Mouse (Mus musculus) retina, embryonic 14.5 days (tissue): ENCODE measurements at regions not wholly inside any gene's neighbourhood (a gene's known extent, or its start where the extent isn't known, plus 50 kb on each side); places are given as distances from the start of the nearest gene placed in this dataset.
"Not testable (repeated sequence)": the region's sequence is repeated elsewhere in the genome, so short reads cannot be mapped to it uniquely, and the experiment has no call there.

ENCODE experiments used
- DNase-seq: peaks from one replicate; pipeline ENCODE4 v3.0.0-alpha.2; 2015; ENCODE audit warnings: low spot score

DNA sequence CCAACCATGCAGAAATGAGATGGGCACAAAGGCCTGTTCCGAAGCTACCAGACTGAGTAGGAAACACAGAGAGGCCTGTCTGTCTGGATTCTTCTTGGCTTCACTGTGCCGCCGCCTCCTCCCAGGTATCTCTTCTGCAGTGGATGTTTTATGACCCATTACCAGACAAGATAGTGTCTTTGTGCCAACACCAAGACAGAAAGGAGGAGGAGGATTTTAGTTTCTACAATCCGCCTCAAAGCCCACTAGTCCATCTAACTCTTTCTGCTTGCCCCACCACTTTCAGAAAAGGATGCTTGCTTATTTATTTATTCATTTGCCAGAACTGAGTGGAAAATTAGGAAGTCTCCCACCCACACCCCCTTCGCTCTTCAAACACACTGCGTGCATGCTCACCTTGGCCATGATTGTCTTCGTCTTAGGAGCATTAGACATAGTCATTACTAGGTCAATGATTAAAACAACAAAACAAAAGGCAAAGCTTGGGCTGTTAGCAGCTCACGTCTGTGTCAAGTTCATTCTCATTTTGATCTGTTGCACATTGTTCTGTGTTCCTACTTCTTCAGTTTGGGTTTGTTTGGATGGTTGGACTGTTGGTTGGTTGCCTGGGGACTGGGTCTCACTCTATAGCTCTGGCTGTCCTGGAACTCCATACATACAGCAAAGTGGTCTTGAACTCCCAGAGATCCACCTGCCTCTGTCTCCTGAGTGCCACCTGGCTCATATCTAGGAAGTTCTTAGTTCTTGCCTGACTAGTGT, 61.7 kb upstream of the Cpm start:
- DNase-seq, result no peak

DNA sequence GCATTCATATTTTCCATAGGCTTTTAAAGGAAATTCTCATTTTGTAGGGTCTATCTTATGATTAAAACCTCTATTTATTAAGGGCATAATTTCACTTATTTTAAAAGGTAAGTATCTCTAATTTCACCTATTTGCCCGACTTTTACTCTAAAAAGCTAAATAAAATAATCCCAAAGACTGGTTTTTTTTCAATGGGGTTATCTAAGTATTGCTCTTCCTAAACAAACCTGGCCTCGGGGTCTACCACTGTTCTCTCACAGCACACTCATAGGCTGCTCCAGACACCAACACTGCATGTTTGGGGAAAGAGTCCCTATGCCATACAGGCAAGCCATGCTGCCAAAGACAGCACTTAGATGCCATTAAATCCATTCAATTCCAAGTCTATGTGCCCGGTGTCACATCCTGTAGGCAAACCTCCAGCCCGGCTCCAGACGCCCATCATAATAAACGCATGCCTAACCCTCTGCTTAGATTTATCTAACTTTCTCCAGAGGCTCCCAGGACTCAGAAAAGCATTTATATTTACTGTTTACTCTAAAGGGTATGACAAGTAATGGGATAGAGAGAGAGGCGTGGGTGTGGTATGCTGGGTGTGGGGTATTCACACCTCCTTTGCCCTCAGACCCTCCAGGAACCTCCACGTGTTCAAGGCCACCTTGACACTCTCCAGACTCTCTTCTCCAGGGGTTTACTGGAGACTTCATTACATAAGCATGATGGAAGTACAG, 62.5 kb upstream of the Cpm start:
- no peak for DNase-seq

DNA sequence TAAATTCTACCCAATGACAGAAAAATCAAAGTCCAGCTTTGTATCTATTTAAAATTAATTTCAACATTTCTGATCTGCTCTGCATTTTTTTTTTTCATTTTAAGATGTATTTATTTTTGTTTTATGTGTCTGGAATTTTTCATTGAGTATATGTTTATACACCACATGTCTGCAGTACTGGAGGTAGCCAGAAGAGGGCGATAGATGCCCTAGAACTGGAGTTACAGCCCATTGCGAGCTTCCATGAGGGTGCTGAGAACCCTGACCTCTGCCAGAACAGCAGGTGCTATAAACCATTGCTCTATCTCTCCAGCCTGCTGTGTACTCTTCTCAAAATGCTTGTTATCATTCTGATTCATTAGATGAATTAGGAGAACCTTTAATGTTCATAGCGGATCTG, 63.1 kb upstream of the Cpm start:
- no peak for DNase-seq

DNA sequence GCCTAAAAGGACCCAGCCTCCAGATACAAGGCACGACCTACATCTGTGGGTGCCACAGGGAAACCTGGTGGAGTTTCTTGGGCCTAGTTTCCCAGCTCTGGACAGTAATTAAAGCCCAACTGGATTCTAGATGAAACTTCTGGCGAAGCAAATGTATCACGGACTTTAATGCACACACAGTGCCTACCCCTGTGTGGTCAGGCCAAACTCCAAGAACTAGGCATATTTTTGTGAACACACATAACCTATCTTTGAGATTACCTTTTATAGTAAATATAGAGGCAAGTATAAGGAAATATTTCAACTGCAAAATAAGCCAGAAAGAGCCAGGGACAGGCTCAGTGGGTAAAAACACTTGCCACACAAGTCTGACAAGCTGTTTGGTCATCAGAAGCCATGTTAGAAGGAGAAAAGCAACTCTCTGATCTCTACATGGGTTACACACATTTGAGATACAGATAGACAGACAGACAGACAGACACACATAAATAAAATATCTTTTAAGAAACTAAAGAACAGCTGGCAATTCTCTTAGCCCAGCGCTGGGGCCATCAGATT, 63.7 kb upstream of the Cpm start:
- no peak for DNase-seq

DNA sequence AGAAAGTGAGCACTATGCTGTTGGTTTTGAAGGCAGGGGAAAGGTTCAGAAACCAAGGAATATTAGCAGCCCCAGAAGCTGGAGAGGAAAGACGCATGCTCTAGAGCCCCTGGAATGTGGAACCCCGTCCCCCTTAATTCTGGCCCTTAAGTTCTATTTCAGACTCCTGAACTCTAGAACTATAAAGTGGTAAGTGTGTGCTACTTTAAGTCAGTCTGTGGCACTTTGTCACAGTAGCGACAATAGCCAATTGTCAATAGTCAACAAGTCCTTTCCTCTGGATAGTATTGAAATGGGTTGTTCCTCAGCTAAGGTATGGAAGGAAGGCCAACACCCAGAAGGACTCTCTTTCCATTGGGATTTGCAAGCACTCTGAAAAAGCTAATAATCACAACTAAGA, 64.2 kb upstream of the Cpm start:
- no peak for DNase-seq

DNA sequence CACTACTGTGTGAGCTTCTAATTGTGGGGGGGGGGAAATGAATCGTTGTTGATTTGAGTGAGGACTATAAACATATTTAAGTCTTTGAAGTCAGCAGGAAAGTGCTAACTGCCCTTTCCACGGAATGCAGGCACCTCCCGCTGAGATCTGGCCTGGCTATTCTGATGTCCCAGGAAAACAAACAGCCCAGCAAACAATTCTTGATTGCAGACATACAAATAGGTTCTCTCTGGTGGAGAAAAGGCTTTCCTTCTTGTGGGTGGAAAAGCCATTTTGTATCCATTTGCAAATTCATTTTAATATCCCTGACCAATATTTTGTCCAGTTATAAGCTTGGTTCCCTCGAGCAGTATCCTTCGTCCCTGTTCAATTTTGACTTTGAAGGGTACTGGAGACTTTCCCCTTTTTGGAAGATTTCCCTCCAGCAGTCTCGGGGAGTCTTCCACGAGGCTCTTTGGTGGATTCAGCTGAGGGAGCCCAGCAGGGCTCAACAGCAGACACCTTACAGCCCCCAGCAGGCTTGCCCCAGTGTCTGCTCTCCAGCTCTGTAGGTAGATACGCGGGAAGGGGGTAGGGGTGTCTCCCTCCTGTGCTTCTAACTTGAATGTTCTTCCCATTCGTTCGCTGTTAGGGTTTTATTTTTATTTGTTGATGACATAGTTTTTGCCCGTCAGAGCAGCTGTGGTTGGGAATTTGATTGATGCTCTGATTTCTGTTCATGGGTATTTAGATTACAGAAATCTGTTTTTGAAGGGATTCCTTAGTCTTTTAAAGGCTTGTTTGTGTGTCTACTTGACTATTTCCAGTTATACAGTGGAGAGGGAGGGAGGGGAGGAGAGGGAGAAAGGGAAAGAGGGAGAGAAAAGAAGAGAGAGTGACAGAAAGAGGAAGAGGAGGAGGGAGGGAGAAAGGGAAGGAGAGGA, 64.9 kb upstream of the Cpm start:
- DNase-seq, result no peak

DNA sequence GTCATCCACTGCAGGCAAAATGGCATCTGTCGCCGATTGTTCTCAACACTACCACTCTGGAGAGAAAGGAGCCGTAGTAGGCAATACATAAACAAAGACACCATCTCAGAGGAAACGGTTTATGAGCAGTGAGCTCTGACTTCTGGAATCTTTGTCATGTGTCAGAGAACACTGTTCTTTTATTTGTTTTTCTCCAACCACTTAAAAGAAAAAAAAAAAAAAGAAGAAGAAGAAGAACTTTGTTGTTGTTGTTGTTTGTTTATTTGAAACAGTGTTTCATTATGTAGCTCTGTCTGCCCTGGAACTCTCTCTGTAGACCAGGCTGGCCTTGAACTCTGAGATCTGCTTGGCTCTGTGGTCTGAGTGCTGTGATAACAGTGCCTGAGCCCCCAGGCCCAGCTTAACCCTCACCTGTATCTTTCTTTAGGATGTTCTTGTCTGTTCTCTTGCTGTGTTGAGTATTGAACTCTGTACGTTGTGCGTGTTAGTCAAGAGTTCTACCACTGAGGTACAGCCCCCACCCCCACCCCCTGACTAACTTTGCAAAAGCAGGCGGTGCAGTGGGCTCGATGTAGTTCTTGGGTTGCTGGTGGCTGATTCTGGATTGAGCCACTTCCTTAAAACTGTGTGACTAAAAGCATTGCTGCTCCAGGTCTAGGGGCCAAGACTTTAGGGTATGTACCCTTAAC, 65.7 kb upstream of the Cpm start:
- no peak for DNase-seq

DNA sequence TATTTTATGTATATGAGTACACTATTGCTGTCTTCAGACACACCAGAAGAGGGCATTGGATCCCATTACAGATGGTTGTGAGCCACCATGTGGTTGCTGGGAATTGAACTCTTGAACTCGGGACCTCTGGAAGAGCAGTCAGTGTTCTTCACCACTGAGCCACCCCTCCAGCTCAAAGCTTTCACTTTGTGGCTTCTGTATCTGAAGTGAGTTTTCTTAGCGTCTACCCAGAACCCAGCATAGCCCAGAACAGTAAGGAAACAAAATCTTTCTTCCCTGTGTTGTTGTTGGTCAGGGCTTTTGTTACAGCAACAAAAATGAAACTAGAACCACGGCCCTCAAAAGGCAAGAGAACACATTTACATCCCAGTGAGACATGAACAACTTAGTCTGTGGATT, 66.5 kb upstream of the Cpm start:
- DNase-seq, result not testable (repeated sequence)

DNA sequence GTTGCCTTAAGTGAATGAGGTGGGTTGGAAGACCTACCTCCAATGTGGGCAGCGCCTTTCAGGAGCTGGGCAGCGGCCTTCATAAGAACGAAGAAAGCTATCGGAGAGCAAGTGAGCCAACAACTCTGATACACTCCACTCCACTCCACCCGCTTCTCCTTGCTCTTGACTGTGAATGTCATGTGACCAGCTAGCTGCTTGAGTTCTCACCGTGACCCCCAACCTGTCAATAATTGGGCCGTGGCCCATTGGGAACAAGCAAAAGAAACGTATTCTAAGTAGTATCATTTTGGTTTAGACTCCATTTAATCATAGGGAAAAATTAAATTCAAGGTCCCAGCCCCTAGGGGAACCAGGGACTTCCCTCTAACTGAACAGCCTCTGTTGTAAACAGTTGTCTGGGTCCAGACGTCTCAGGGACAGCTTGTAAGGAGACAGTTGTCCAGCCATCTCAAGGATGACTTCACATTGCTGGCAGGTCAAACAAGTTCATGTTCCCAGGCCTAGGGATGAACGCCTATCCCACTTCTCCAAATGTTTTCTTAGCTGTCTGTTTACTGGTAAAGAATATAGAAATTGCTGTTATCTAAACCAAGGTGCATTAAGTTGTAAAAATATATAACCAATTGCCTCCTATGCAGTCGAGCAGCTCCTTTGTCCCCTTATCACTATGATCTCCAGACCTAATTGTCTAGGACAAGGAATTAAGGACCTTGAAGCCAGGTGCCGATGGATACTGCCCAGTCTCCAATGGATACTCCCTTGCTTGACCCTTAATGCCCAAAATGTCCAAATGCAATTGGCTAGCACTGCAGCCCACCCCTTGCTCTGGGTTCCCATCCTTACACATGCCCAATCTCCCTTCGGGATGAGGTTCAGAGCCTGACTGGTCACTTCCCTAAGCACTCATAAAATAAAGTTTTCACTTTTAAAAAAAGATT, 67.1 kb upstream of the Cpm start:
- no peak for DNase-seq

DNA sequence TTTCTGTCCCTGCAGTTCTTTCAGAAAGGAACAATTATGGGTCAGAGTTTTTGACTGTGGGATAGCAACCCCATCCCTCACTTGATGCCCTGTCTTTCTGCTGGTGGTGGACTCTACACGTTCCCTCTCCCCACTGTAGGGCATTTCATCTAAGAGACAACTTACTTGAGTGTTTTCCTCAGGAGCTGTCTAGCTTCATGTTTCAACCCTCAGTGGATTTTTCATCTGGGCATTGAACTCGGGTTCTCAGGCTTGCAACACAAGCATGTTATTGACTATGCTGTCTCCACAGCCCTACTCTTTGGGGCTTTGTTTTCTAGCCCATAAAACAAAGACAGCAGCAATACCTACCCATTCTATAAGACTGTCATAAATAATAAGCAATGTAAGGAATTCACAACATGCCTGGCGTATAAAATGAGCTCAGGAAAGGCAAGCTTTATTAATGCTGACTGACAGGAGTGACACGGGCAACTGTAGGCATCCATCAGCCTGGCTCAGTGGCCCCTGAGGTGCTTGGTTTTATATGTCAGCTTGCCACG, 68.0 kb upstream of the Cpm start:
- DNase-seq, result no peak

DNA sequence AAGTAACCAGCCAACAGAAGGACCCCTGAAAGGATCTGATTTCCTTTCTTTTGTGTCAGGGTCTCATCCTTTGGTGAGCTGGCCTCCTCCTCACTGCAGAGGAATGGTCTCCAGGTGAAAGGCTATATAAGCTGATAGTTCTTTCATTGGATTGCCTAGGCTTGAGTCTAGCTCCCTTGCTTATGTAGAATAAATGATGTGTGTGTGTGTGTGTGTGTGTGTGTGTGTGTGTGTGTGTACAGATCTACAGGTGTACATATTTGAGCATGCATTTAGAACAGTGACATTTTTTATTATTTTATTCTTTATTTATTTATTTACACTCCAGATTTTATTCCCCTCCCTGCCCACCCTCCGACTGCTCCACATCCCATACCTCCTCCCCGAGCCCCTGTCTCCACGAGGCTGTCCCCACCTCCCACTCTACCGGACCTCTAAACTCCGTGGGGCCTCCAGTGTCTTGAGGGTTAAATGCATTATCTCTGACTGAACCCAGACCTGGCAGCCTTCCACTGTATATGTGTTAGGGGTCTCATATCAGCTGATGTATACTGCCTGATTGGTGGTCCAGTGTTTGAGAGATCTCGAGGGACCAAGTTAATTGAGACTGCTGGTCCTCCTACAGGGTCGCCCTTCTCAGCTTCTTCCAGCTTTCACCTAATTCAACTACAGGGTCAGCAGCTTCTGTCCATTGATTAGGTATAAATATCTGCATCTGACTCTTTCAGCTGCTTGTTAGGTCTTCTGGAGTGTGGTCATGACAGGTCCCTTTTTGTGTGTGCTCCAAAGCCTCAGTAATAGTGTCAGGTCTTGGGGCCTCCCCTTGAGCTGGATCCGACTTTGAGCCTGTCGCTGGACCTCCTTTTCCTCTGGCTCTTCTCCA, 68.7 kb upstream of the Cpm start:
- DNase-seq, result no peak

DNA sequence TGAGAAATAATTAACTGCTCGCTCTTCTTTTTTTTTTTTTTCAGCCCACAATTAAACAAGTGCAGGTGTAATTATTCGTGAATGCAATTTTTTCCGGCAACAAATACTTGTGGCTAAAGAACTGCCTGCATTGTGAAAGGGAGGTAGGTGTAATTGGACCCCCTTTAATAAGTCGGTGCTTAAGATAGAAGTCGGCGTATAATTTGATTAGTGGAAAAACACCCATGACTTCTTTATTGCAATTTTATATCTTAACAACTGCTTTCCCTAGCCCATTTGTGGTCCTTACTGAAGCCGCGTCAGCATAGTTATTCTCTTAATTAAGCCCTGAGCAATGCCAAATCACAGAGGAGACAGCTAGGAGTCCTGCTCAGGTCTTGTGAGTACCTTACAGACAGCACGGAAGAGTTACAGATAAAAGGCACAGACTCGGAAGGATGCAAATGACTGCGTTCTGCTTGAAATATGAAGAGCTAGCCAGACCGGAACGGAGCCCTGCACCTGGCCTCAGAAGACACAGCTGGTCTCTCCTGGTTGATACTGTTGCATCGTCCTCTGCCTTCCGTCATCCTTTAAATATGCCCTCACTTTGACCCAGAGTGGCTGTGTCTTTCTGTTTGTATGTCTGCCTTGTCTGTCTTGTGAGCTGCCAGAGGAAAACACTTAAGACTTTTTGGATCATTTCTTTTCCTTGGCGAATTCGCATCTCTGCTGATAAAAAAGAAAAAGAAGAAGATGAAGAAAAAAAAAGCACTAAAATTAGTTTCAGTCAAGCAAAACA, 69.5 kb upstream of the Cpm start:
- DNase-seq, result no peak

DNA sequence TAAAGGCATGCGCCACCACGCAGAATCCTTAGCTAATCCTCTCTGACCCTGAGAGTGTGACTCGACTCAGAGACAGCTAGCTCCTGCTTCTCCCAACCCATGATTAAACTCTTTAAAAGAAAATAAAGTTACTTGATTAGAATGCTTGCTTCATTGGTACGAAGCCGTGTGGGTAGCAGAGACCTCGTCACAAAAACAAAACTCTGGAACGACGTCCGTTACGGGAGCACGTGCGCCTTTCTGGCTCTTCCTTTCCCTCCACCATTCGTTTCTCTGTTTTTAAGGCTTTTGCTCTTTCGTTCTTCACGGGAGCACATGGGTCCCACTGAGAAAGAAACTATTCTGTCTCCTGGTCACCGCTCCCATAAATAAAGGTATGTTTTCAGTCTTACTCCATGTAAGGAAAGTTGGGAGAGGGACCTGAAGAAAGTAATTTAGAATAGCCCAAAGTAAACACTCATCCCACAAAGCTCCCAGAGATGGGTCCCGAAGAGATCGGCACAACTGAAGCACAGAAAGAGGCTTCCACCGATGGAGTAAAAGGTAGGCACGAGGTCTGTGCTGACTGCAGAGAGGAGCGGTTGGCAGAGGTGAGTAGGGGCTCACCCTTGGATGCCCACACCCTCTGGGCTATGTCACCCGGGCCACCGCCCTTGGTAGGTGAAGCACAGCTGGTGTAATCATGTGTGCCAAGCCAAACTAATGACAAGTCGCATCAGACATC, 70.2 kb upstream of the Cpm start:
- no peak for DNase-seq

DNA sequence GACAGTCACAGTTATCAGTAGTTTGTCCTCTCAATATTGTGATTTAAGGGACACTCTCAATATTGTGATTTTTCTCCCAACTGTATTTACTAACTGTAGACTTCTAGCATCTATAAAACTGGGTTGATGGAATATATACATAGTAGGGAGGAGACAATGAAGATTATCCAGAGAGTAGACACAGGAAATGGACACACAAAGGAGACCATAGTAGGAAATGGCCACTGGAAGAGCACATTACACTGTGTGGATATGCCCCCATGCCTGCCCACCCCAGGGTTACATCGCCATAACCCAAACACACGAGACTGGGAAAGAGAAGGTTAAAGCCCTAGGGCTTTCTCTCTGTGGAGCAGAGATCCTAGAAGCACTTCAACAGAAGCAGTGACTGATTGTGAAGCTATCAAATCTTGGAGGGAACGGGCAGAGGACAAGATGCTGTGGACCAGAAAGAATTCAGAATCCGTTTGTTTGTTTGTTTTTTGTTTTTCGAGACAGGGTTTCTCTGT, 71.0 kb upstream of the Cpm start:
- no peak for DNase-seq

DNA sequence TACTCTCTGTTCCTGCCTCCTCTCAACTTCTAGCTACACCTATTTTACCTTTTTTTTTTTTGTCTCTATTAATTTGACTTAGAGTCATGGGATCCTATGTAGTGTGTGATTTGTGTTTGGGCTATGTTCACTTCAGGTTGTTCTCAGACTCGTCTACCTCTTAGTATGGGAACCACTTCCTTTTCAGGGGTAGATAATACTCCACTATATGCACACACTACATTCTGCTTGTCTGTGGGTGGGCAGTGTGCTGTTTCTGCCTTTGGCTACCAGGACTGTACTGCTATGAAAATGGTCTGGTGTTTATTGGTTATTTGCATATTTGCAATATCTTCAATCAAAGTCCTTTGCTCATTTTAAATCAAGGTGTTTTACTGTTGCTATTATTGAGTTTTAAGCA, 71.6 kb upstream of the Cpm start:
- DNase-seq, result no peak

DNA sequence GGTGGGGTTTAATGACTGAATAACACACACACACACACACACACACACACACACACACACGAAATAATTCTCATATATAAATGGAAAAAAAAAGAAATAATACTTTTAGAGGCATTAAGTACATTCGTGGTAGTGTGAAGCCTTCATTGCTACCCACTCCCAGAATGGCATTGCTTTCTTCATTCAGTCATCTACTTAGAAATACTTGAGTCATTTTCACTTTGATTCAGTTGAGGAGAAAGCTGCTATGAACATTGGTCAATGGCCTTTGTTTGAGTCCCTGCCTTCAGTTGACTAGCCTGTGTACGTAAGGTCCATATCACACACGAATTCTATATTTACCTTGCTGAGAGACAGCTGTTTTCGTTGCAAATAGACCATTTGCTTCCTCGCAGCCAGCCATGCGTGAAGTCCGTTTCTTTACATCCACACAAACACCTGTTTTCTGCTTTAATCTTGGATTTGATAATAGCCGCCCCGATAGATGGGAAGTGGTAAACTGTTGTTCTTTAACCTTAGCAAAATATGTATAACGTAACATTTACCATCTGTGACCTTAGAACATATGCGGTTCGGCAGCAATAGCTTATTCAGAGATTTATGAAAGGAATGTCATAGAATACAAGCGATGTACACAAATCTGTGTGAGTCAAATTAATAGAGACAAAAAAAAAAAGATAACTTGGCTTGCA, 72.3 kb upstream of the Cpm start:
- DNase-seq, result no peak
